Mouse (Mus musculus) kidney, adult 9 months (tissue): ENCODE data around the gene Spata16.
"Not testable (repeated sequence)": the region's sequence is repeated elsewhere in the genome, so short reads cannot be mapped to it uniquely, and the experiment has no call there.

Experiments used
- DNase-seq: peaks from one replicate; pipeline ENCODE4 v3.0.0; 2022

The Spata16 gene

GRCm38 (mm10) chr3:26637402-26637801 lies at the start of gene Spata16:
Gene Spata16 (plus strand): TSS chr3:26637620.
- no peak for DNase-seq

- peak; percentile 76 for DNase-seq
Observed at GRCm38 (mm10) chr3:26604861-26605260, 32.6 kb upstream of the Spata16 start.

- DNase-seq = no peak
Observed at GRCm38 (mm10) chr3:26608531-26608930, 28.9 kb upstream of the Spata16 start.

DNA sequence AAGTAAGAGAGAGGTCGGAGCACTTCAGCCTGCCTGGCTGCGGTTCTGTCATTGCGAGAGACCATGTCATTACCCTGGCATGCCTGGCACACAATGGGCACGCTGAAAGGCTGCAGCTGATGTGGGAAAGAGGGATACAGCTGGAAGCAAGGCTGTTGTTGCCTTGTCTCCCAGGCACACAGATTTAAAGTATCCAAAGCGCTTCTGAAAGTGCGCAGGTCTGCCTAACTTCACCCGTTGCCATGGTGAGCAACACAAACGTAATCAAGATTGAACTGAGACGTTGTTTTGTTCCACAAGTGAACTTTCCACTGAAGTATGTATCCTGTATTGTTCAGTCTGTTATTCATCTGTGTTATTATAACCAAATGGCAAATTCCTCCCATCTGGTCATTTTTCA lies 1.8 kb downstream of the Spata16 start:
- no peak for DNase-seq

- no peak for DNase-seq
Observed at GRCm38 (mm10) chr3:26639851-26640250, 2.4 kb downstream of the Spata16 start.

DNA sequence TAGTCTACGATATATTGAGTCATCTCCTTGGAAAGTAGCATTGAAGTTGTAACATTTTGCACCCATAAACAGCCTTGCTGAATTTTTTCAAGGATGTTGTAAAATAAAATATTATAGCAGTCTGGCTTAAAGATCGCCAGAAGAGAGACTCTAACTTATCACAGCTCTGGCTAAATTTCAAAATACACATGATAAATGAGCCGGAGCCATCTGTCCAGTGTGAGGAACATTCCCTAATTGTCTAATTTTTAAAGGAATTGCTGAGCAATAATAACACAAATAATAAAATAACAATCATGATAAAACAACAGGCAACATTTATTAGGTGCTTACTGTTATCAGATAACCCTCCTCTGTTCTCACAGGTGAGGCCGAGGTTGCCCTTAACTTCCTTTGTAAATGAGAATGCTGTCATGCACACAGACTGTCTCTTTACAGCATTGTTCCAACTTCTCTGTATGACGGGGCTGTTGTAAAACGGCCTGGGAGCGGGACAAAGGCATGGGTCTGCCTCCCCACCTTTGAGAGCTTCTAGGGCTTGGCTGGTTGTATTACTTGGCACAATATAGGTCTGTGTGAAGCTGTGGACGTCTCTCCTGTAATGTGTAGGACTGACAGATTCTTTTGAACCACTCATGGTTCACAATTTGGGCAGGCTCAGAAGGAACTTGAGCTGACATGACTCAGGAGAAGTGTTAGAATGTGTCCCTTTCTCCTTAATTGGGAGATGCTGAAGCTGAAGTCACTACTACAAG lies 3.1 kb downstream of the Spata16 start:
- no peak for DNase-seq

DNA sequence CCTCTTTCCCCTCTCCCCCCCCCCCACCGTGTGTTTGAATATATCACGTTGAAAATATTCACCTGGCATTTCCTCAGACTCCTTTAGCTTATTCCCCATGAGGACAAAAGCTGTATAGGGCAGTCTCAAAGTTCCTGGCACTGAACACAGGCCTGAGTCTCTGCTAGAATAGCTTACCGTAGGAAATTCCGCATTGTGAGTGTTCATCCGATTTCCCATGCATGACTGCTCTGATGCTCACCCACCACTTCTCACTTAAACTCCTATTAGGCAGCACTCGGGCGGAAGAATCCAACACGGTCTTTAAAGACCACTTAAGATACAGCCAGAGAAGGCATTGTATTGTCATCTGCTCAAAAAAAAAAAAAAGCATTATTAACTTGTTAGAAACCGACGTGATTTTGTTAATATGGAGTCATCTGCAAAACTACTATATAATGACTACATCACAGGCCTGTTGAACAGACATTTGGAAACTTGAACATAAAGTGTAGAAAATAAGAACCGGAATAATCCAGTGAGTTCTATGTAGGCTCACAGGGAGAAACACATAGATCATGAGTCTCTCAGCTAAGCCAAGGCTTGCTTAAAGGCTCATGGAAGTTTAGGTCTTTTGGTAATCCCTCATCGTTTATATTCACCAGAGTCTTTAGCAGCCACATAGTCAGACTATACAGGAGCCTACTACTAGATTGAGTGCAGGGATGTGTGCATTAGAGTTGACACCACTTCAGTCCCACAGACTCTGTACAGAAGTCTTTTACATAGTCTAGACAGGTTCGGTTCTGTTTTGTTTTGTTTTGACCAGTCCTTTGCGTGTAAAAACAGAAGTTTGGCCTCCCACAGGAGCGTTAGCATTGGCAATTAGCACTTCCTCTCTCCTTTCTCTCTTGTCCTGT lies 4.2 kb downstream of the Spata16 start:
- no peak for DNase-seq

DNA sequence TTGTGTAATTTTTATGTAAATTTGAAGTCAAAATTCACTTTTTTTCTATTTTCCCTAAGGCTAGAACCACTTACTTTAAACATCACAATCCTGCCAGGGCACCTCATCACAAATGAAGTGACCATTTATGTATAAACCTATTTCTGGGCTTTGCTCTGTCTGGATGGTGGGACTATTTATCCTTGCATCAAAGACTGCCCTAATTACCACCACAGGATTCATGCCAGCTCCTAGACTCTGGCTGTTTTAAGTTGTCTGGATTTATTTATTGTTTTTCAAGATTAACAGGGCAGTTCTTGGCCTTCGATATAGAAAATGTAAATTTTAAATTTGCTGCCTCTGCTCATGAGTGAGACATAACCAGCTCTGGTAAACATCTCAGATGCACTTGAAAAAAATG lies 6.7 kb downstream of the Spata16 start:
- DNase-seq = no peak

GRCm38 (mm10) chr3:26646834-26647233 lies 9.4 kb downstream of the Spata16 start:
- DNase-seq = no peak

DNA sequence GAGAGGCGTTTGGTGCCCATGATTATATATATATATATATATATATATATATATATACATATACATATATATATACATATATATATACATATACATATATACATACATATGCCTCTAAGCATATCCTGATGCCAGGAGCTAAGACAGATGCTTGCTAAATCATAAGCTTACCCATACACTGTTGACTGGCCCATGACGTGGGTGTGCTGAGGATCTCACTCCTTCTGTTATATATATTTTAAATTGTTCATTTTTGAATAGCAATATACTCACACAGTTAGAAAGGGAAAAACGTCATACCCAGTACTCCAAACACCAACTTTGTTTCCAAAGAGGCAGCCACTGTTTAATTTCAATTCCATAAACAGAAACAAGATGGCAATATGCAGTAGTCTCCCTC lies 48.4 kb downstream of the Spata16 start:
- DNase-seq = no peak

DNA sequence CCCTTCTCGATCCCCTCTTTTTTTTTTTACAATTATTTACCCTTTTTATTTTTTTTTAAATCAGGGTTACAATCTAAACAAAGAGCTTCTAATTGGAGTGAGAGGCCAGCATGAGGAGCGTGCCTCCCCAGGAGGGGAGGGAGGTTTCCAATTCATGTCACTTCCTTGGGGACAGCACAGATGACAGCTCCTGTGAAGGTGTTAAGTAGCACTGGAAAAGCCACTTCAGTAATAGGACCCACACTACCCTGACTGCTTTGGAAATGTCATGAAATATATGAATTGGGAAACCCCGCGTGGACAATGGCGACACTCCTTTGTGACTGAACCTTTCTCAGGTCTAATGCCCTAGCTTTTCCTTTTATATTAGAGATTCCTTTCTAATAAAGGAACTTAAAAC lies 72.1 kb downstream of the Spata16 start:
- DNase-seq = not testable (repeated sequence)

DNA sequence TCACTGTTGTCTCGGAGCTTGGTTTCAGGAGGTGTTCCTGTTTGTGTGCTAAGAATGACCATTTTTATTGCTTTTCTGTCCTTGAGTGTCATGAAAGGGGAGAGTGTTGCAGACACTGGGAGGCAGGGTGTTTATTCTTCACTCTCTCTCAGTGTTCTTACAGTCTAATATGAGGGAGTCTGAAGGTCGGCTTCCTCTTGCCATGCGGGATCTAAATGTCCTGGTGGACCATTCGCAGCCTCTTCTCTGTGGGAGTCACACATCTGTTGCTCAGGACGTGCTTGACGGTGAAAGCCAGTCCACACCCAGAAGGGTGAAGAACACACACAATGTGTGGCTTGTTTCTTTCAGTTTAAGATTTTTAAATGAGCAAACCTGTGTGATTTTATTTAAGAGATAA lies 90.1 kb downstream of the Spata16 start:
- DNase-seq = no peak

DNA sequence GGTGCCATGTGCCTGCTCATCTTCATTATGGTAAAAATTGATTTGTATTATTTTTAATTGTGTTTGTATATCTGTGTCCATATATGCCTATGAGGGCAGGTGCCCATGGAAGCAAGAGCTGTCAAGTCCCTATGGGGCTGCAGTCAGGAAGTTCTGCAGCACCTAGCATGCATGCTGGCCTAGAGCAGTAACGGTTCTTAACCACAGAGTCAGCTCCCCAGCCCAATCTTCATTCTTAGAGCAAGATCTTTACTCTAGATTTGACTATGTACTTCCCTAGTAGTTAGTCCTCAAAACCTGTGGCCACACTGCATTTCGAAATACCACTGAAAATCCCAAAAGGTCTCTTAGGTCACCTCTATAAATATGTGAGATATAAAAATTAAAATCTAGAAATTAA lies 113.1 kb downstream of the Spata16 start:
- DNase-seq = no peak

DNA sequence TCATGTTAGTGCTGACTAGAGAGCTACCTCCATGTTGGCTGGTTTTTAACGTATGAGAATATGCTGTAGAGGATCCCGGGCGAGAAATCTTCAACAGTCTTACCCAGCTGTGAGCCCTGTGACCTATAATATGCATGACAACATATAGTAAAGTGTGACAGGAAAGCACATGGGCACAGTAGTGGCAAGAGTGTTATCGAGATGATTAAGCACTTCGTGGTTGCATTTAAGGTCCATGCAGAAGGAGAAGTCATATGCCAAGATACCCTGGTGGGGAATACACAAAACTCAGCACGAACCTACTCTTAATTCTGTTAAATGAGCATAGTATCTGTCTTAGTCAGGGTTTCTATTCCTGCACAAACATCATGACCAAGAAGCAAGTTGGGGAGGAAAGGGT lies 115.0 kb downstream of the Spata16 start:
- DNase-seq = no peak

DNA sequence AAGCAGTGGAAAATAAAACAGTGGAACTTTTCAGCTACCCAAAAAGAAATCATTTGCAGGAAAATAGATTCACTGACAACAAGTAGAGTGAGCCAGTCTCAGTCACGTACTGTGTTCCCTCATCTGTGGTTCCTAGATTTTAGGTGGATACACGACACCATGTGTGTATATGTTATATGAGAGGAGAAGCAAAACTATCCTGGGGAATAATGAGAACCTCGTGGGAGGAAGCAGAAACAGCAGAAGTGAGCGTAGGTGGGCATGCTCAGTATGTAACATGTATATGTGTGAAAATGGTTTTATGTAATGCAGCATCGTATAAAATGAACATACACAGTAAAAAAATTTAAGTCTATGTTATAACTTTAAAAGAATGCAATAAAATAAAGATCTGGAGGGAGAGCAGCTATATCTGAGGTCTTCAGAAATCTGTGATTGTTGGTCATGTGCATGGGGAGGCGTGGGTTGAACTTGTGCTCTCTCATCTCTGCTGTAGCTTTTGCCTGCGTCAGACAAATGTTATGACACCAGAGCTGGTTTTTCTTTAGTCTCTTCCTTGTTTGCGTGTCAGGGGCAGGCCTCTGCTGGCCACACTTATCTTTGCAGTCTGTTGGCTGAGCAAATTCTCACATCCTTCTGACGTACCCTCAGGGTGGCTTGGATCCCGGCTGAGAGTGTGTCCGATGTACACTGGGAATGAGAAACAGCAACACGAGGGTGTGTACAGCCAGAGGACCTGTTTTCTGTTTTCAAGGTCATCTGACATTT lies 156.1 kb downstream of the Spata16 start:
- no peak for DNase-seq

GRCm38 (mm10) chr3:26795851-26796538 lies 158.6 kb downstream of the Spata16 start:
- DNase-seq = no peak

GRCm38 (mm10) chr3:26796954-26797353 lies 159.5 kb downstream of the Spata16 start:
- no peak for DNase-seq

- DNase-seq = no peak
Observed at GRCm38 (mm10) chr3:26814307-26814706, 176.9 kb downstream of the Spata16 start.

- no peak for DNase-seq
Observed at GRCm38 (mm10) chr3:26815764-26816163, 178.3 kb downstream of the Spata16 start.

DNA sequence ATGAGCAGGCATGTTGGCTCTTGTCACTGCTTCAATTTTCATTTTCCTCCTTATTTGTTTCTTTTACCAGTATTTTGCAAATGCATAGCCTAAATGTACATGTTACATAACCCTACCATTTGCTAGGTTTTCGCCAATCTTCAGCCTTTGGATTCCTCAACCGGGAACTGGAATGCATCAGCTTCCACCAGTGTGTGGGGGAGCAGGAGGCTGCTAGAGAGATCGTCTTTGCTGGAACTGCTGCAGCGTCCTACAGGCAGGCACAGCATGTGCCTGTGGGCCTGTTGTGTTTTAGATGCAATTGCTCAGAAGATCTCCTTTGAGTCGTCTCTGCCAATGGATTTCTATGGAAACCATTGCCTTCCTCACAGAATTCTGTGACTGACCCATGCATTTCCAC lies 182.0 kb downstream of the Spata16 start:
- DNase-seq = no peak

DNA sequence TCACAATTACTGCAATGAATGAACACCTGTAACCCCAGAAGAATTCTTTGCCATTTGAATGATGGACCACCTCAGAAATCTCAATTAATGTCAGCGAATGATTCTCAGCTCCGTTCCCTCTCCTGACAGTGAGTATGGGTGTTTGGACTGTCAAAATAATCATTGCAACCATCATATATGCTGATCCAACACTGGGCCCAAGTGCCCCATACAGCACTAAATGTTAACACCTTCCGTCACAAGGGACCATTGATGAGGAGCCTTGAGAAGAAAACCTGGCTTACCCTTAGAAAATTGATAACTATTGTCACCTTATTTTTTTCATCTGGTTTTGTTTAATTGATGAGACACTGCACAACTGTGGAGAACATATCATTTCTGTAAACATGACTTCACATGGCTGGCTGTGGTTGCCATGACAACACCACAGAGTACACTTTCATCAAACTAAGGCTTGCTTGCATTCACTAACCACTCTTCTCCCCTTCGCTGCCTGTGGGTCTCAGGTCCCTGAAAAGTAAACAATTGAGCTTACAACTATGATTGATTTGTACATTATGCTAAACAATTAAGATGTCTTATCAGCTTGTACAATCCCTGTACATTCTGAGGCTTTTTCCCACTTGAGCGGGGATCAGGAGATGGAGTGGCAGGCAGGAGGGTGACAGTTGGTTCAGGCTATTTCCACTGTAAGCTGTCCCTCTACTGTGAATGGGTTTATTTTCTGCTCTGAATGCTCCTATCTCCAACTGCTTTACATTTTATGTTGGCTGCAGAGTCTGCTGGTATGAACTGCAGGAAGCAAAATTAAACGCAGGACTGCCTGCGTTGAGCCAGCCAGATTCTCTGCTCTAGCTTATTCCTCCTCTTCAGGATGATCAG lies 189.8 kb downstream of the Spata16 start:
- DNase-seq = no peak

DNA sequence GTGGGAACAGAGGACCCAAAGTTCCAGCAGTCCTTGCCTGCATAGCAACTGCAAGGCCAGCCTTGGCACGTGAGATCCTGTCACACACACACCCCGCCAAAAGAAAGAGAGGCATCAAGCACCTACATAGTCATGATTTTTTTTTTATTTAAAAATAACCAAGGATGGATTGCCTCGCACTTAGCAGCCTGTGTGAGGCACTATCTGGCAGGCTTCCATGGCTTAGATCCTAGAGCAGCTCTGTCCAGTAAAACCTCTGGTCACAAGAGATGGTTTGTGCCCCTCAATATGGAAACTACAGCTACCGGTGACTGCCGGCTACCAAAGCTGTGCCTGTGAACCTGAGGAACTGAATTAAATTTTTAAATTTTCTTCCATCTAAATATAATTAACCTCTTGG lies 195.5 kb downstream of the Spata16 start:
- DNase-seq = no peak
